Mouse (Mus musculus) neural tube, embryonic 13.5 days (tissue): Measurements from ENCODE around the gene Ubap1. TPM values are rescaled to one million over a fixed set of nuclear protein-coding genes. Genes with fewer than 3 reads are reported as not detected.

Experiments
- ATAC-seq: fragments of 200-750 bp; cut with Nextera tagmentation; 2 replicates; pipeline ENCODE4 v1.8.0; 2017; ENCODE audit warnings: low read depth, mild to moderate bottlenecking, moderate TSS enrichment, moderate library complexity
- H3K27ac ChIP-seq: fragments of 300-500 bp; sonication (generic); replicated peaks from 2 replicates; pipeline ENCODE4 v1.5.1; 2015; ENCODE audit warnings: moderate library complexity, mild to moderate bottlenecking, inconsistent platforms
- H3K27me3 ChIP-seq: fragments of 300-500 bp; sonication (generic); 2 replicates; pipeline ENCODE4 v1.6.1; 2015; ENCODE audit warnings: mild to moderate bottlenecking, inconsistent platforms
- H3K36me3 ChIP-seq: fragments of 300-500 bp; sonication (generic); 2 replicates; pipeline ENCODE4 v1.6.1; 2015; ENCODE audit warnings: mild to moderate bottlenecking, inconsistent platforms
- H3K4me1 ChIP-seq: fragments of 300-500 bp; sonication (generic); replicated peaks from 2 replicates; pipeline ENCODE4 v1.6.1; 2015; ENCODE audit warnings: inconsistent platforms
- H3K4me2 ChIP-seq: fragments of 300-500 bp; sonication (generic); 2 replicates; pipeline ENCODE4 v1.6.1; 2015; ENCODE audit warnings: inconsistent platforms, mild to moderate bottlenecking, moderate library complexity
- H3K4me3 ChIP-seq: fragments of 300-500 bp; sonication (generic); 2 replicates; pipeline ENCODE4 v1.5.1; 2015; ENCODE audit warnings: mild to moderate bottlenecking, inconsistent platforms
- H3K9ac ChIP-seq: fragments of 300-500 bp; sonication (generic); 2 replicates; pipeline ENCODE4 v1.6.1; 2015; ENCODE audit warnings: moderate library complexity, mild to moderate bottlenecking, inconsistent platforms
- H3K9me3 ChIP-seq: fragments of 300-500 bp; sonication (generic); 2 replicates; pipeline ENCODE4 v1.6.1; 2016; ENCODE audit warnings: inconsistent platforms
- WGBS: fragments of 180-500 bp; shearing (Covaris S2); methylation state at CpG from one replicate; pipeline ENCODE4 v1.1.7; 2015; 5-methylcytosine and 5-hydroxymethylcytosine counted together
- polyA plus RNA-seq: library from polyadenylated mRNA; unstranded; fragments of >200 nt; fragmentation: Nextera tagmentation; extraction: Ambion mirVana; gene quantifications from 2 replicates; pipeline ENCODE4 v1.2.1, GENCODE M21; 2015

Ubap1 gene
- polyA plus RNA-seq, 1 experiment from 2014 or later = 72.6 TPM

- H3K27me3 ChIP-seq = no peaks in the 10 kb centered on the region
- peaks cover 84% of the 10 kb centered on the region for H3K36me3 ChIP-seq
- 77% methylated on average over 9 of the region's 9 CpGs for WGBS
- H3K27ac ChIP-seq = no peak overlapping the region
- no peak overlapping the region for H3K4me2 ChIP-seq
- H3K9me3 ChIP-seq = no peaks in the 10 kb centered on the region
- H3K4me3 ChIP-seq = no peak overlapping the region
- no peak for ATAC-seq
- no peaks in the 10 kb centered on the region for H3K4me1 ChIP-seq
- H3K9ac ChIP-seq = no peak overlapping the region
Observed at GRCm38 (mm10) chr4:41394651-41395050, 45.9 kb downstream of the Ubap1 start.

GRCm38 (mm10) chr4:41398353-41398752 lies 49.6 kb downstream of the Ubap1 start:
- Histone ChIP-seq H3K36me3 (peaks cover 69% of the 10 kb centered on the region), H3K4me3 (no peak overlapping the region), H3K27ac (no peak overlapping the region), H3K4me1 (no peaks in the 10 kb centered on the region), H3K4me2 (no peak overlapping the region), H3K9ac (no peak overlapping the region), H3K27me3 (no peaks in the 10 kb centered on the region), H3K9me3 (no peaks in the 10 kb centered on the region)
- no peak for ATAC-seq
- 94% methylated on average over 6 of the region's 6 CpGs for WGBS

- no peak overlapping the region for H3K4me2 ChIP-seq
- H3K36me3 ChIP-seq = peaks cover 54% of the 10 kb centered on the region
- ATAC-seq = no peak
- peaks cover 8% of the 10 kb centered on the region; the same call in 1 of the 2 replicates for H3K4me1 ChIP-seq
- H3K27ac ChIP-seq = no peak overlapping the region
- H3K4me3 ChIP-seq = no peak overlapping the region
- WGBS = 90% methylated on average over 5 of the region's 5 CpGs
- H3K27me3 ChIP-seq = no peaks in the 10 kb centered on the region
- no peaks in the 10 kb centered on the region for H3K9me3 ChIP-seq
- H3K9ac ChIP-seq = no peak overlapping the region
Observed at GRCm38 (mm10) chr4:41399904-41400303, 51.1 kb downstream of the Ubap1 start.

- ATAC-seq = no peak
- Histone ChIP-seq H3K9ac (no peak overlapping the region), H3K27me3 (no peaks in the 10 kb centered on the region), H3K4me1 (peaks cover 8% of the 10 kb centered on the region; the same call in 1 of the 2 replicates), H3K27ac (no peak overlapping the region), H3K4me2 (no peak overlapping the region), H3K36me3 (peaks cover 41% of the 10 kb centered on the region), H3K4me3 (no peak overlapping the region), H3K9me3 (no peaks in the 10 kb centered on the region)
Observed at GRCm38 (mm10) chr4:41401167-41401566, 52.4 kb downstream of the Ubap1 start.

GRCm38 (mm10) chr4:41401573-41401972 lies 52.8 kb downstream of the Ubap1 start:
- Histone ChIP-seq H3K4me1 (peaks cover 8% of the 10 kb centered on the region; the same call in 1 of the 2 replicates), H3K27me3 (no peaks in the 10 kb centered on the region), H3K36me3 (peaks cover 41% of the 10 kb centered on the region; the same call in 1 of the 2 replicates), H3K9me3 (no peaks in the 10 kb centered on the region), H3K4me2 (no peak overlapping the region), H3K9ac (no peak overlapping the region), H3K27ac (no peak overlapping the region), H3K4me3 (no peak overlapping the region)
- no peak for ATAC-seq
- WGBS = 92% methylated on average over 5 of the region's 5 CpGs

- WGBS = 90% methylated on average over 9 of the region's 9 CpGs
- Histone ChIP-seq H3K27ac (no peak overlapping the region), H3K27me3 (no peaks in the 10 kb centered on the region), H3K4me2 (no peak overlapping the region), H3K36me3 (peaks cover 13% of the 10 kb centered on the region; the same call in 1 of the 2 replicates), H3K9me3 (no peaks in the 10 kb centered on the region), H3K9ac (no peak overlapping the region), H3K4me1 (peaks cover 8% of the 10 kb centered on the region; the same call in 1 of the 2 replicates), H3K4me3 (no peak overlapping the region)
- no peak for ATAC-seq
Observed at GRCm38 (mm10) chr4:41406597-41406996, 57.8 kb downstream of the Ubap1 start.

GRCm38 (mm10) chr4:41407353-41407752 lies 58.6 kb downstream of the Ubap1 start:
- peaks cover 8% of the 10 kb centered on the region; the same call in 1 of the 2 replicates for H3K4me1 ChIP-seq
- H3K9me3 ChIP-seq = no peaks in the 10 kb centered on the region
- ATAC-seq = no peak
- H3K4me3 ChIP-seq = no peak overlapping the region
- no peaks in the 10 kb centered on the region for H3K27me3 ChIP-seq
- no peak overlapping the region for H3K4me2 ChIP-seq
- no peak overlapping the region for H3K9ac ChIP-seq
- no peak overlapping the region for H3K27ac ChIP-seq
- 0 out of 2 replicates have a peak, but pooled peaks cover 9% of the 10 kb centered on the region for H3K36me3 ChIP-seq
- WGBS = 91% methylated on average over 2 of the region's 2 CpGs

GRCm38 (mm10) chr4:41409341-41409740 lies 60.5 kb downstream of the Ubap1 start:
- Histone ChIP-seq H3K27ac (no peak overlapping the region), H3K4me1 (no peaks in the 10 kb centered on the region; the same call in 1 of the 2 replicates), H3K9me3 (no peaks in the 10 kb centered on the region), H3K36me3 (0 out of 2 replicates have a peak, but pooled peaks cover 9% of the 10 kb centered on the region), H3K4me2 (no peak overlapping the region), H3K9ac (no peak overlapping the region), H3K27me3 (no peaks in the 10 kb centered on the region), H3K4me3 (no peak overlapping the region)
- WGBS = 93% methylated on average over 1 of the region's 1 CpGs
- no peak for ATAC-seq

- no peaks in the 10 kb centered on the region for H3K36me3 ChIP-seq
- H3K4me1 ChIP-seq = no peaks in the 10 kb centered on the region
- H3K4me2 ChIP-seq = no peak overlapping the region
- H3K27me3 ChIP-seq = no peaks in the 10 kb centered on the region
- H3K4me3 ChIP-seq = no peak overlapping the region
- H3K27ac ChIP-seq = no peak overlapping the region
- no peak overlapping the region for H3K9ac ChIP-seq
- no peaks in the 10 kb centered on the region for H3K9me3 ChIP-seq
- no peak for ATAC-seq
Observed at GRCm38 (mm10) chr4:41416966-41417365, 68.2 kb downstream of the Ubap1 start.

- Histone ChIP-seq H3K9me3 (no peaks in the 10 kb centered on the region), H3K36me3 (no peaks in the 10 kb centered on the region), H3K4me2 (no peak overlapping the region), H3K9ac (no peak overlapping the region), H3K27ac (no peak overlapping the region), H3K4me3 (no peak overlapping the region), H3K4me1 (no peaks in the 10 kb centered on the region), H3K27me3 (no peaks in the 10 kb centered on the region)
- 88% methylated on average over 5 of the region's 5 CpGs for WGBS
- no peak for ATAC-seq
Observed at GRCm38 (mm10) chr4:41438931-41439330, 90.1 kb downstream of the Ubap1 start.

Other genes with a start within 250 kb of the Ubap1 start
- 30.0 and 32.6 TPM in 2 replicates for gene Nol6, start 224.5 kb upstream of the Ubap1 start, polyA plus RNA-seq
- gene Ube2r2, start 213.3 kb upstream of the Ubap1 start, polyA plus RNA-seq = 70.0 and 79.9 TPM in 2 replicates
- gene Ubap2, start 73.9 kb upstream of the Ubap1 start, polyA plus RNA-seq = 58.3 and 77.6 TPM in 2 replicates
- 78.2 and 78.3 TPM in 2 replicates for gene Dcaf12, start 34.1 kb upstream of the Ubap1 start, polyA plus RNA-seq
- 2.3 and 2.8 TPM in 2 replicates for gene Kif24, start 115.9 kb downstream of the Ubap1 start, polyA plus RNA-seq
- gene Nudt2, start 116.2 kb downstream of the Ubap1 start, polyA plus RNA-seq = 57.0 and 62.7 TPM in 2 replicates
- 5.7 and 6.5 TPM in 2 replicates for gene AI464131, start 154.1 kb downstream of the Ubap1 start, polyA plus RNA-seq
- gene 1110017D15Rik, start 168.3 kb downstream of the Ubap1 start, polyA plus RNA-seq = 6.8 and 8.7 TPM in 2 replicates
- gene Fam219a, start 220.5 kb downstream of the Ubap1 start, polyA plus RNA-seq = 14.7 and 18.8 TPM in 2 replicates
- gene Dnaic1, start 220.8 kb downstream of the Ubap1 start, polyA plus RNA-seq = 0.87 and 1.0 TPM in 2 replicates